Mouse (Mus musculus): ENCODE measurements around the gene Gcc2. TPM values are rescaled to one million over a fixed set of nuclear protein-coding genes. Genes with fewer than 3 reads are reported as not detected.

Gcc2 gene
- polyA plus RNA-seq, 2 experiments = 9.4 to 20.1 TPM

DNA sequence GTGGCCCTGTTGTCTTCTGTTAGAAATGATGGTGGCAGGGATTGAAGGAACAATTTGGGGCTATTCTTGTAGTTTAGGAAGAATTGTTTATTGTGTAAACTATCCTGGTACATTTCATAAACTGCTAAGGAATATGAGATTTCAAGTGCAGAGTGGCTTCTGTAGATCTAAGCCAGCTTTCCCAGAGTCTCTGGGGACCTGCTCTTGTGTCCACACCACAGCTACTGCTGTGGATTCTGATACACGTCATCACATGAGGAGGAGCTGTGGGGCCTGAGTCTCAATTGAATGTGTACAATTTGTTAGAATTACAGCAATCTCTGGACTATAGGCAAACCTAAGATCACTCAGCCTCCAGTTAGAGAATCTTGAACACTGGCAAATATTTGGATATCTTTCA is 83.3 kb downstream of the Gcc2 start:
- Histone ChIP-seq H3K36me3 (replicated peaks; ENCODE audit: control insufficient read depth, insufficient read depth, low read depth) (no peaks in the 10 kb centered on the region), H3K27ac (no peak overlapping the region), H3K9ac (replicated peaks) (no peak overlapping the region), H3K4me2 (ENCODE audit: low read depth) (no peak overlapping the region), H3K4me1 (replicated peaks; ENCODE audit: control insufficient read depth in 2 of 2, insufficient read depth in 2 of 2, low read length in 1 of 2) (peaks cover 0 to 13% of the 10 kb centered on the region in 2 experiments; a peak in 3 of 4 replicates), H3K4me3 (ENCODE audit: insufficient read depth in 1 of 2, low read depth in 2 of 2, low read length in 2 of 2) (no peak overlapping the region), H3K27me3 (ENCODE audit: control insufficient read depth, insufficient read depth, low read length) (no peaks in the 10 kb centered on the region), H3K9me3 (ENCODE audit: control insufficient read depth, low read length) (no peaks in the 10 kb centered on the region)
- TF ChIP-seq CTCF (IDR thresholded peaks at IDR 0.05; ENCODE audit: low read depth) (no peak), EP300 (IDR thresholded peaks at IDR 0.05; ENCODE audit: low read depth) (no peak)
- ATAC-seq (ENCODE audit: insufficient read depth) (no peak), DNase-seq (ENCODE audit: low read depth in 3 of 3, low spot score in 3 of 3) (no peak)
- WGBS (ENCODE audit: insufficient replicate concordance) = 50% methylated on average over 1 of the region's 1 CpGs

DNA sequence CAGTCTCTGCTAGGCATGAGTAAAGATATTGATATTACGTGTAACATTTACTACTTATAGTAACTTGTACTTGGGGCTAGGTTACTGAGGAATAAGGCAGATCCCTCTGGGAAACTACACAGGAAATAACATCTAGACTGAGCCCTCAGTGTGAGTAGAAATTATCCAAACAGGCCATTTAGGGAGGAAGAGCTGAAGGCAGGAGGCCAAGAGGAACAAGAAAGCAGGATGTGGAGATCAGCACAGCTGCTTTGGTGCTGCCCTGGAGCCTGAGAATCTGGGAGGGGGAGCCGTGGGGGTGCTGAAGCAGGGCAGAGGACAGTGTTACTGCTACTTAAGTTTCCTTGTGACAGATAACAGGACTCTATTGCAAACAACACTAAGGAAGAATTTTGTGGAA is 86.4 kb downstream of the Gcc2 start:
- Histone ChIP-seq H3K9ac (replicated peaks) (no peak overlapping the region), H3K9me3 (ENCODE audit: control insufficient read depth, low read length) (no peaks in the 10 kb centered on the region), H3K4me1 (replicated peaks; ENCODE audit: control insufficient read depth in 2 of 2, insufficient read depth in 2 of 2, low read length in 1 of 2) (peaks cover 0 to 14% of the 10 kb centered on the region in 2 experiments; a peak in 2 of 4 replicates), H3K4me2 (ENCODE audit: low read depth) (no peak overlapping the region), H3K4me3 (ENCODE audit: insufficient read depth in 1 of 2, low read depth in 2 of 2, low read length in 2 of 2) (no peak overlapping the region), H3K27ac (no peak overlapping the region), H3K27me3 (ENCODE audit: control insufficient read depth, insufficient read depth, low read length) (no peaks in the 10 kb centered on the region), H3K36me3 (replicated peaks; ENCODE audit: control insufficient read depth, insufficient read depth, low read depth) (no peaks in the 10 kb centered on the region)
- no peak for TF ChIP-seq CTCF (IDR thresholded peaks at IDR 0.05; ENCODE audit: low read depth)
- no peak for TF ChIP-seq EP300 (IDR thresholded peaks at IDR 0.05; ENCODE audit: low read depth)
- ATAC-seq (ENCODE audit: insufficient read depth) = no peak
- DNase-seq (ENCODE audit: low read depth in 3 of 3, low spot score in 3 of 3) = no peak
- WGBS (ENCODE audit: insufficient replicate concordance) = 54% methylated on average over 2 of the region's 2 CpGs

DNA sequence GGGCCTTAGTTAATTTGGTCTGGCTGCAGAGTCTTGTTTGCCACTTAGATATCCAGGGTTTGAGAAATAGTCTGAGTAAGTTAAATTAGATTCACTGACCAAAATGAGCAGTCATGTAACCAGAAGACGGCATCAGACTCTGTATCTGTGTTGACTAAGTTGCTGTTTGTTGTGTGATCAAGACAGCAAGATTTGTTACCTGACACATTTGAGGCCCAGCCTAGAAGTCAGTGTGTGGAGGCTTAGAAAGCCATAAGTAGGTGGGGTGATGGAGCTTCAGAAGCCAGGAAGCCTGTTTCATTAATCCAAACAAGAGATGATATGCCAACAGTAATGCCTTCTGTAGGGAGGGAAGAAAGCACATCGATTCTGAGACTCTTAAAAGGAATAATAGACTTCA is 86.9 kb downstream of the Gcc2 start:
- H3K27me3 ChIP-seq (ENCODE audit: control insufficient read depth, insufficient read depth, low read length) = no peaks in the 10 kb centered on the region
- WGBS (ENCODE audit: insufficient replicate concordance) = 59% methylated on average over 2 of the region's 2 CpGs
- TF ChIP-seq EP300 (IDR thresholded peaks at IDR 0.05; ENCODE audit: low read depth) (no peak), CTCF (IDR thresholded peaks at IDR 0.05; ENCODE audit: low read depth) (no peak)
- no peaks in the 10 kb centered on the region for H3K9me3 ChIP-seq (ENCODE audit: control insufficient read depth, low read length)
- no peak overlapping the region for H3K9ac ChIP-seq (replicated peaks)
- DNase-seq (ENCODE audit: low read depth in 3 of 3, low spot score in 3 of 3) (no peak), ATAC-seq (ENCODE audit: insufficient read depth) (no peak)
- no peak overlapping the region for H3K4me2 ChIP-seq (ENCODE audit: low read depth)
- no peak overlapping the region for H3K4me3 ChIP-seq (ENCODE audit: insufficient read depth in 1 of 2, low read depth in 2 of 2, low read length in 2 of 2)
- no peaks in the 10 kb centered on the region for H3K36me3 ChIP-seq (replicated peaks; ENCODE audit: control insufficient read depth, insufficient read depth, low read depth)
- H3K27ac ChIP-seq = no peak overlapping the region
- peaks cover 0 to 14% of the 10 kb centered on the region in 2 experiments; a peak in 2 of 4 replicates for H3K4me1 ChIP-seq (replicated peaks; ENCODE audit: control insufficient read depth in 2 of 2, insufficient read depth in 2 of 2, low read length in 1 of 2)

DNA sequence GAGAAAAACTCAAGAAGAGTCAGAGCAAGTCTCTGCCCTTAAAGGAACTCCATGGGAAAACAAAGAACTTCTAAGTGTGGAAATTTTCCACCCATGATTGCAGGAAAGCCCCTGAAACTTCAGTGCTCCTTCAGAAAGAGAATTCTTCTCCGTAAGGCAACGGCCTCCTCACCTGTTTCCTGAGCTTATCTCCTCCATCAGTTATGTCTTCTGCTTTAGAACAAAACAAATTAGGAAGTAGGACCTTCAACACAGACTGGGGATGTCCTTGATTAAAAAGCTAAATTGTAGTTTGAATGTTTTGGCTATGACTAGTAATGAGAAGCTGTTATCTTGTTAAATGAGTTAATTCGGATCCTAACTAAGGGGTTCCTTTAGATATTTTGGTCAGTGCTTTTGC is 88.3 kb downstream of the Gcc2 start:
- Histone ChIP-seq H3K4me3 (ENCODE audit: insufficient read depth in 1 of 2, low read depth in 2 of 2, low read length in 2 of 2) (no peak overlapping the region), H3K36me3 (replicated peaks; ENCODE audit: control insufficient read depth, insufficient read depth, low read depth) (no peaks in the 10 kb centered on the region), H3K4me2 (ENCODE audit: low read depth) (no peak overlapping the region), H3K9me3 (ENCODE audit: control insufficient read depth, low read length) (no peaks in the 10 kb centered on the region), H3K27ac (no peak overlapping the region), H3K27me3 (ENCODE audit: control insufficient read depth, insufficient read depth, low read length) (no peaks in the 10 kb centered on the region), H3K4me1 (replicated peaks; ENCODE audit: control insufficient read depth in 2 of 2, insufficient read depth in 2 of 2, low read length in 1 of 2) (peaks cover 0 to 11% of the 10 kb centered on the region in 2 experiments; a peak in 2 of 4 replicates), H3K9ac (replicated peaks) (no peak overlapping the region)
- DNase-seq (ENCODE audit: low read depth in 3 of 3, low spot score in 3 of 3) = no peak
- TF ChIP-seq CTCF (IDR thresholded peaks at IDR 0.05; ENCODE audit: low read depth) (no peak), EP300 (IDR thresholded peaks at IDR 0.05; ENCODE audit: low read depth) (no peak)
- no peak for ATAC-seq (ENCODE audit: insufficient read depth)
- WGBS (ENCODE audit: insufficient replicate concordance) = 45% methylated on average over 3 of the region's 3 CpGs

DNA sequence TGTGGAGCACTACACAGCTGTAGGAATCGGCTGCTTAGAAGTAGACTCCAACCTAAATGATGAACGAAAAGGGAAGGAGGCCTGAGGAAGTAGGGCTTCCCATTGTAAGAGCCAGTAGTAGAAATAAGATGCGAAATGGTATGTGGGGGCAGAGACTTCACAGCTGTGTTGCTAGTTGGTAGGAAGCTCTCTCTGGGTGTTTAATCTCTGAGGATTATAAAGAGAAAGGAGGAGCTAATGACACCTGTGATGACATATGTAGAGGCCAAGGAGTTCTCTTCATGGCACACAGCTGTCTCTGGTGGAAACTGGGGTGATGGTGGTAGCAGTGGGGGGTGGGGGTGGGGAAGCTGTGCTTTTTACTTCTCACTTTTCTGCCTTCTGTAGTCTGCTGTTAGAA is 95.3 kb downstream of the Gcc2 start:
- no peak overlapping the region for H3K9ac ChIP-seq (replicated peaks)
- peaks cover 16 to 22% of the 10 kb centered on the region in 2 experiments for H3K4me1 ChIP-seq (replicated peaks; ENCODE audit: control insufficient read depth in 2 of 2, insufficient read depth in 2 of 2, low read length in 1 of 2)
- no peak for TF ChIP-seq EP300 (IDR thresholded peaks at IDR 0.05; ENCODE audit: low read depth)
- TF ChIP-seq CTCF (IDR thresholded peaks at IDR 0.05; ENCODE audit: low read depth) = no peak
- 33% methylated on average over 3 of the region's 3 CpGs for WGBS (ENCODE audit: insufficient replicate concordance)
- H3K27ac ChIP-seq = no peak overlapping the region
- no peaks in the 10 kb centered on the region for H3K27me3 ChIP-seq (ENCODE audit: control insufficient read depth, insufficient read depth, low read length)
- no peak overlapping the region for H3K4me2 ChIP-seq (ENCODE audit: low read depth)
- no peaks in the 10 kb centered on the region for H3K9me3 ChIP-seq (ENCODE audit: control insufficient read depth, low read length)
- H3K36me3 ChIP-seq (replicated peaks; ENCODE audit: control insufficient read depth, insufficient read depth, low read depth) = no peaks in the 10 kb centered on the region
- DNase-seq (ENCODE audit: low read depth in 3 of 3, low spot score in 3 of 3) (no peak), ATAC-seq (ENCODE audit: insufficient read depth) (no peak)
- H3K4me3 ChIP-seq (ENCODE audit: insufficient read depth in 1 of 2, low read depth in 2 of 2, low read length in 2 of 2) = no peak overlapping the region

All from liver, embryonic 14.5 days (tissue).